Mouse (Mus musculus) neural tube, postnatal 0 days (tissue): Measurements from ENCODE around the gene Dcun1d3. TPM values are rescaled to one million over a fixed set of nuclear protein-coding genes. Genes with fewer than 3 reads are reported as not detected.

Experiments
- polyA plus RNA-seq: library from polyadenylated mRNA; unstranded; fragments of >200 nt; fragmentation: Nextera tagmentation; extraction: Ambion mirVana; gene quantifications from 2 replicates; pipeline ENCODE4 v1.2.1, GENCODE M21; 2015

Dcun1d3 gene
- 11.3 and 11.8 TPM in 2 replicates for polyA plus RNA-seq

GRCm38 (mm10) chr7:119895639-119896512 lies at the start of gene Dcun1d3, which contains the start of gene Lyrm1:
Gene Dcun1d3 (minus strand): TSS chr7:119896298.
Gene Lyrm1 (plus strand): TSS chr7:119895861.

Other genes with a start within 250 kb of the Dcun1d3 start
- not detected in 2 replicates for gene Acsm4, start 206.3 kb downstream of the Dcun1d3 start, polyA plus RNA-seq
- 44.6 and 47.4 TPM in 2 replicates for gene Thumpd1, start 175.5 kb downstream of the Dcun1d3 start, polyA plus RNA-seq
- 0.13 and 0.43 TPM in 2 replicates for gene Acsm3, start 135.4 kb downstream of the Dcun1d3 start, polyA plus RNA-seq
- gene Rexo5, start 102.3 kb downstream of the Dcun1d3 start, polyA plus RNA-seq, result 6.6 TPM in 2 replicates
- gene Eri2, start 102.2 kb downstream of the Dcun1d3 start, polyA plus RNA-seq, result 9.0 and 9.4 TPM in 2 replicates
- gene Lyrm1, start 437 bp downstream of the Dcun1d3 start, polyA plus RNA-seq, result 21.3 and 21.6 TPM in 2 replicates
- 0.03 TPM in 1 of 2 replicates, not detected in the other for gene Dnah3, start 199.0 kb upstream of the Dcun1d3 start, polyA plus RNA-seq
- 24.0 and 30.2 TPM in 2 replicates for gene Tmem159, start 206.1 kb upstream of the Dcun1d3 start, polyA plus RNA-seq
- gene Zp2, start 249.0 kb upstream of the Dcun1d3 start, polyA plus RNA-seq, result not detected in 2 replicates